Mouse (Mus musculus) heart, adult 2 months (tissue): ENCODE data around the gene Cldnd2. TPM values are rescaled to one million over a fixed set of nuclear protein-coding genes. Genes with fewer than 3 reads are reported as not detected.

ENCODE experiments used
- DNase-seq, 2 experiments: peaks; one replicate each; pipeline ENCODE4 v3.0.0; 2021
- H3K27ac ChIP-seq: fragments of 200-600 bp; 2 replicates; pipeline ENCODE4 v1.8.1; 2022
- H3K27me3 ChIP-seq: fragments of 200-500 bp; 2 replicates; pipeline ENCODE4 v1.6.1; 2012; ENCODE audit warnings: mild to moderate bottlenecking, low read length, inconsistent platforms, mixed read lengths; ENCODE audit not compliant: control insufficient read depth, insufficient read depth
- H3K36me3 ChIP-seq: fragments of 200-500 bp; 2 replicates; pipeline ENCODE4 v1.6.1; 2012; ENCODE audit warnings: low read length, inconsistent platforms; ENCODE audit not compliant: control insufficient read depth, insufficient read depth
- H3K4me1 ChIP-seq: fragments of 200-500 bp; 2 replicates; pipeline ENCODE4 v1.6.1; 2011; ENCODE audit warnings: low read length; ENCODE audit not compliant: control insufficient read depth, insufficient read depth
- H3K4me3 ChIP-seq: fragments of 200-600 bp; 2 replicates; pipeline ENCODE4 v1.8.1; 2022
- H3K79me2 ChIP-seq: fragments of 200-500 bp; replicated peaks from 2 replicates; pipeline ENCODE4 v1.6.1; 2012; ENCODE audit warnings: mild to moderate bottlenecking, inconsistent platforms, low read length, moderate library complexity, mixed read lengths; ENCODE audit not compliant: control insufficient read depth, insufficient read depth
- H3K9ac ChIP-seq: fragments of 200-500 bp; 2 replicates; pipeline ENCODE4 v1.6.1; 2012; ENCODE audit warnings: low read depth, mild to moderate bottlenecking, control low read depth, inconsistent platforms, low read length, mixed read lengths
- CTCF ChIP-seq: fragments of 200-600 bp; IDR thresholded peaks from 2 replicates; pipeline ENCODE4 v1.8.1; 2022; ENCODE audit warnings: antibody characterized with exemption, mild to moderate bottlenecking, moderate library complexity
- EP300 ChIP-seq: fragments of 200-500 bp; IDR thresholded peaks from 2 replicates; pipeline ENCODE4 v1.6.1; 2011; ENCODE audit warnings: low read depth, low read length, control low read depth; ENCODE audit not compliant: insufficient read depth
- POLR2A ChIP-seq: fragments of 200-500 bp; IDR thresholded peaks from 2 replicates; pipeline ENCODE4 v1.6.1; 2011; ENCODE audit warnings: mild to moderate bottlenecking, low read depth, low read length, control low read depth; ENCODE audit not compliant: insufficient read depth
- WGBS: fragments of 180-500 bp; shearing (Covaris S2); methylation state at CpG from one replicate; pipeline ENCODE4 v1.1.7; 2018; 5-methylcytosine and 5-hydroxymethylcytosine counted together
- intact Hi-C: fragments of 180-260 bp; cut with DNase I; formaldehyde crosslinking; loops from one replicate; pipeline ENCODE4 v1.15.1; 2025
- polyA plus RNA-seq: library from polyadenylated mRNA; depleted of rRNA; stranded (reverse); fragments of >200 nt; gene quantifications from 2 replicates; pipeline ENCODE4 v1.2.3, GENCODE M21; 2012
- total RNA-seq, 2 experiments: library from RNA; stranded (reverse); gene quantifications; 2 replicates each; pipeline ENCODE4 v1.2.3; 2021

The Cldnd2 gene
- total and polyA plus RNA-seq, 3 experiments = not detected

- H3K9ac ChIP-seq = no peak overlapping the region
- no peaks in the 10 kb centered on the region for H3K4me1 ChIP-seq
- no peaks in the 10 kb centered on the region for H3K36me3 ChIP-seq
- no peak overlapping the region for H3K4me3 ChIP-seq
- no peak overlapping the region for H3K27ac ChIP-seq
- 44% methylated on average over 4 of the region's 4 CpGs for WGBS
- H3K79me2 ChIP-seq = no peaks in the 10 kb centered on the region
- TF ChIP-seq CTCF (no peak), EP300 (no peak), POLR2A (no peak)
- DNase-seq = no peak
- H3K27me3 ChIP-seq = no peaks in the 10 kb centered on the region
- intact Hi-C loops = no loop called here
Observed at GRCm38 (mm10) chr7:43429500-43429899, 11.1 kb upstream of the Cldnd2 start.

GRCm38 (mm10) chr7:43432891-43433290, 7.7 kb upstream of the Cldnd2 start:
- no peaks in the 10 kb centered on the region for H3K27me3 ChIP-seq
- no peaks in the 10 kb centered on the region for H3K36me3 ChIP-seq
- no peaks in the 10 kb centered on the region for H3K79me2 ChIP-seq
- DNase-seq = no peak
- intact Hi-C loops = no loop called here
- TF ChIP-seq CTCF = no peak
- no peak for TF ChIP-seq EP300
- TF ChIP-seq POLR2A = no peak
- no peak overlapping the region for H3K27ac ChIP-seq
- H3K9ac ChIP-seq = no peak overlapping the region
- H3K4me3 ChIP-seq = no peak overlapping the region
- 54% methylated on average over 4 of the region's 4 CpGs for WGBS
- no peaks in the 10 kb centered on the region for H3K4me1 ChIP-seq

- no peaks in the 10 kb centered on the region for H3K79me2 ChIP-seq
- H3K4me1 ChIP-seq = no peaks in the 10 kb centered on the region
- H3K4me3 ChIP-seq = no peak overlapping the region
- H3K9ac ChIP-seq = no peak overlapping the region
- DNase-seq = no peak
- TF ChIP-seq POLR2A = no peak
- TF ChIP-seq EP300 = no peak
- TF ChIP-seq CTCF = no peak
- WGBS = 84% methylated on average over 5 of the region's 5 CpGs
- H3K27ac ChIP-seq = no peak overlapping the region
- intact Hi-C loops = no loop called here
- H3K27me3 ChIP-seq = no peaks in the 10 kb centered on the region
- H3K36me3 ChIP-seq = no peaks in the 10 kb centered on the region
Observed at GRCm38 (mm10) chr7:43434676-43435075, 5.9 kb upstream of the Cldnd2 start.

- Histone ChIP-seq H3K9ac (no peak within 1 kb of the TSS), H3K27me3 (no peaks in the 10 kb centered on the region), H3K4me3 (no peak within 1 kb of the TSS), H3K4me1 (no peaks in the 10 kb centered on the region), H3K36me3 (no peaks in the 10 kb centered on the region), H3K79me2 (no peaks in the 10 kb centered on the region), H3K27ac (no peak within 1 kb of the TSS)
- WGBS = 70% methylated on average over 10 of the region's 10 CpGs
- TF ChIP-seq CTCF = no peak
- TF ChIP-seq EP300 = no peak
- no peak for DNase-seq
- intact Hi-C loops = no loop called here
Observed at GRCm38 (mm10) chr7:43436341-43437255, 4.0 kb upstream of the Cldnd2 start, which contains the start of gene Nkg7. Nkg7 (plus strand) TSS chr7:43437073.

- 71% methylated on average over 4 of the region's 4 CpGs for WGBS
- Histone ChIP-seq H3K27me3 (no peaks in the 10 kb centered on the region), H3K4me1 (no peaks in the 10 kb centered on the region), H3K79me2 (no peaks in the 10 kb centered on the region), H3K27ac (no peak overlapping the region), H3K36me3 (no peaks in the 10 kb centered on the region), H3K9ac (no peak overlapping the region), H3K4me3 (no peak overlapping the region)
- DNase-seq = no peak
- no peak for TF ChIP-seq EP300
- intact Hi-C loops = no loop called here
Observed at GRCm38 (mm10) chr7:43438611-43439010, 2.0 kb upstream of the Cldnd2 start.

GRCm38 (mm10) chr7:43441071-43441470, 489 bp downstream of the Cldnd2 start:
- Histone ChIP-seq H3K79me2 (no peaks in the 10 kb centered on the region), H3K4me3 (no peak overlapping the region), H3K36me3 (no peaks in the 10 kb centered on the region), H3K9ac (no peak overlapping the region), H3K4me1 (no peaks in the 10 kb centered on the region; the same call in 1 of the 2 replicates), H3K27me3 (no peaks in the 10 kb centered on the region), H3K27ac (no peak overlapping the region)
- no peak for TF ChIP-seq CTCF
- TF ChIP-seq EP300 = no peak
- TF ChIP-seq POLR2A = no peak
- WGBS = 91% methylated on average over 3 of the region's 3 CpGs
- no peak for DNase-seq
- intact Hi-C loops = loop anchor here (5.0 kb wide), 2 partner anchors 129 to 231 kb away; partner anchors contain the start of genes Ctu1 and Zfp715
